ENCODE assay signal across 24 mouse cellular contexts in the genomic region with DNA sequence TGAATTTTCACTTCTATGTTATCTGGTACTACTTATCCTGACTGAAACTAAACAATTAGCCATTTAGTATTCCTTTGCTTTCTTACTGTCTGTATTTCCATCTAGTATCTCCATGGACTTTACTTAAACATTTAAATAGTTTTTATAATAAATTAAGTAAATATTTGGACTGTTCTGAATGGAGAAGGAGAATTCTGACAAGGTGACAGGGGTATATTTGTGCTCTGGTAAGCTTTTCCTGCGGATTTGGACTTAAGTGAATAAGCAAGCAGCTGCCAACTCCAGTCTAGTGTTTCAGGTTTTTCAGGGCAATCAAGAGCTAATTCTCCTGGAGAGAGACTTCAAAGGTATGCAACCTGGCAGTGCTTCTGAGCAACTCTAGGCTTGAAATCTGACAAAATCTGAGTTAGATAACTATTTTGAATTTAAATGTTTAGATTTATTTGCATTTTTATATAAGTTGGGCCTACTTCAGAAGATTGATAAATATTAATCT.
DNase-seq lines count a peak whose midpoint lies in the region; ATAC-seq and TF ChIP-seq lines count a peak whose summit lies in the region.
"Had no signal": no experiment of that assay in that cellular context is flagged by ENCODE, and none has a peak within 500 bp of the region (broad histone marks: within the 10 kb centered on the region; RNA-seq: fewer than 3 reads in every experiment).

No protein-coding gene starts in this region.

- TF ChIP-seq POLR2A in brain, embryonic 14.5 days (IDR thresholded peaks at IDR 0.05; ENCODE audit: borderline replicate concordance, extremely low read depth, insufficient read depth, insufficient read length, poor library complexity, severe bottlenecking) = no peak

- no peaks in the 10 kb centered on the region for H3K4me1 ChIP-seq in lung, embryonic 16.5 days (replicated peaks; ENCODE audit: control insufficient read depth, insufficient read depth, low read length)
- H3K4me1 ChIP-seq in stomach, embryonic 15.5 days = no peaks in the 10 kb centered on the region
- no peaks in the 10 kb centered on the region for H3K4me1 ChIP-seq in neural tube, embryonic 15.5 days
- no peaks in the 10 kb centered on the region for H3K4me1 ChIP-seq in hindbrain, embryonic 12.5 days
- H3K4me1 ChIP-seq: forebrain, embryonic 15.5 days; kidney, embryonic 15.5 days; limb, embryonic 15.5 days; liver, embryonic 15.5 days; midbrain, embryonic 12.5 days; neural tube, embryonic 13.5 days had no signal

- H3K4me2 ChIP-seq in lung, embryonic 16.5 days (ENCODE audit: low read depth, low read length) = no peak overlapping the region
- H3K4me2 ChIP-seq in stomach, embryonic 15.5 days = no peak overlapping the region
- no peak overlapping the region for H3K4me2 ChIP-seq in neural tube, embryonic 15.5 days
- no peak overlapping the region for H3K4me2 ChIP-seq in hindbrain, embryonic 12.5 days (replicated peaks)
- H3K4me2 ChIP-seq: forebrain, embryonic 15.5 days; heart, embryonic 11.5 days; kidney, embryonic 15.5 days; limb, embryonic 15.5 days; liver, embryonic 15.5 days; midbrain, embryonic 12.5 days; neural tube, embryonic 13.5 days had no signal

- no peaks in the 10 kb centered on the region for H3K36me3 ChIP-seq in lung, embryonic 16.5 days (ENCODE audit: control insufficient read depth, insufficient read depth, low read length)
- no peaks in the 10 kb centered on the region for H3K36me3 ChIP-seq in stomach, embryonic 15.5 days
- no peaks in the 10 kb centered on the region for H3K36me3 ChIP-seq in neural tube, embryonic 15.5 days
- H3K36me3 ChIP-seq in hindbrain, embryonic 12.5 days = no peaks in the 10 kb centered on the region
- H3K36me3 ChIP-seq: forebrain, embryonic 15.5 days; kidney, embryonic 15.5 days; limb, embryonic 15.5 days; liver, embryonic 15.5 days; midbrain, embryonic 12.5 days; neural tube, embryonic 13.5 days had no signal

- no peak overlapping the region for H3K27ac ChIP-seq in lung, embryonic 16.5 days (ENCODE audit: low read length)
- H3K27ac ChIP-seq in stomach, embryonic 15.5 days = no peak overlapping the region
- no peak overlapping the region for H3K27ac ChIP-seq in neural tube, embryonic 15.5 days (replicated peaks)
- no peak overlapping the region for H3K27ac ChIP-seq in hindbrain, embryonic 12.5 days
- H3K27ac ChIP-seq: forebrain, embryonic 15.5 days; gastrocnemius, adult 2 months; kidney, embryonic 15.5 days; limb, embryonic 15.5 days; liver, embryonic 15.5 days; midbrain, embryonic 12.5 days; neural tube, embryonic 13.5 days had no signal

- no peak overlapping the region for H3K9ac ChIP-seq in lung, embryonic 16.5 days (ENCODE audit: low read length)
- H3K9ac ChIP-seq in stomach, embryonic 15.5 days = no peak overlapping the region
- H3K9ac ChIP-seq in neural tube, embryonic 15.5 days (replicated peaks) = no peak overlapping the region
- H3K9ac ChIP-seq in hindbrain, embryonic 12.5 days = no peak overlapping the region
- H3K9ac ChIP-seq: forebrain, embryonic 15.5 days; kidney, embryonic 15.5 days; limb, embryonic 15.5 days; liver, embryonic 15.5 days; midbrain, embryonic 12.5 days; neural tube, embryonic 13.5 days had no signal

- peak; percentile 1 for DNase-seq in embryo, embryonic 10.5 days (ENCODE audit: low spot score)
- DNase-seq in embryo, embryonic 11 days = no peak
- peak; percentile 8 for DNase-seq in brain, embryonic 14.5 days (ENCODE audit: low read depth)
- DNase-seq in yolk sac, embryonic 10.5 days (ENCODE audit: low spot score) = no peak
- DNase-seq: adrenal gland, adult 8-10 months; cerebellum, adult 11 months; cerebellum, postnatal 14 days; gastrocnemius, adult 2 months; heart, postnatal 10 days; layer of hippocampus, postnatal 36 days; thymus, adult 2 months had no signal

- TF ChIP-seq CTCF in brain, embryonic 14.5 days (IDR thresholded peaks at IDR 0.05; ENCODE audit: borderline replicate concordance, extremely low read depth, insufficient read depth, insufficient read length) = no peak

- no peaks in the 10 kb centered on the region for H3K27me3 ChIP-seq in lung, embryonic 16.5 days (ENCODE audit: control insufficient read depth, insufficient read depth, low read depth, low read length)
- no peaks in the 10 kb centered on the region for H3K27me3 ChIP-seq in stomach, embryonic 15.5 days (replicated peaks)
- H3K27me3 ChIP-seq in neural tube, embryonic 15.5 days (replicated peaks) = no peaks in the 10 kb centered on the region
- no peaks in the 10 kb centered on the region for H3K27me3 ChIP-seq in hindbrain, embryonic 12.5 days
- H3K27me3 ChIP-seq: forebrain, embryonic 15.5 days; kidney, embryonic 15.5 days; limb, embryonic 15.5 days; liver, embryonic 15.5 days; midbrain, embryonic 12.5 days; neural tube, embryonic 13.5 days had no signal

- H3K9me3 ChIP-seq in lung, embryonic 16.5 days (ENCODE audit: control insufficient read depth, low read length) = no peaks in the 10 kb centered on the region
- no peaks in the 10 kb centered on the region for H3K9me3 ChIP-seq in stomach, embryonic 15.5 days
- no peaks in the 10 kb centered on the region for H3K9me3 ChIP-seq in neural tube, embryonic 15.5 days (replicated peaks)
- H3K9me3 ChIP-seq in hindbrain, embryonic 12.5 days (replicated peaks) = no peaks in the 10 kb centered on the region
- H3K9me3 ChIP-seq: forebrain, embryonic 15.5 days; kidney, embryonic 15.5 days; limb, embryonic 15.5 days; liver, embryonic 15.5 days; midbrain, embryonic 12.5 days; neural tube, embryonic 13.5 days had no signal

- WGBS in lung, embryonic 16.5 days = 8% methylated on average over 1 of the region's 1 CpGs
- 15% methylated on average over 1 of the region's 1 CpGs for WGBS in stomach, embryonic 15.5 days
- WGBS in neural tube, embryonic 15.5 days = 56% methylated on average over 1 of the region's 1 CpGs
- 57% methylated on average over 1 of the region's 1 CpGs for WGBS in hindbrain, embryonic 12.5 days

- ATAC-seq in lung, embryonic 16.5 days (ENCODE audit: low read depth) = peak; percentile 84
- ATAC-seq in stomach, embryonic 15.5 days (ENCODE audit: insufficient read depth, low FRiP score, low read depth) = peak; percentile 82
- no peak for ATAC-seq in neural tube, embryonic 15.5 days (ENCODE audit: low FRiP score)
- ATAC-seq in hindbrain, embryonic 12.5 days (ENCODE audit: low FRiP score) = no peak
- ATAC-seq: forebrain, embryonic 15.5 days; inflammation-experienced regulatory T-cells, adult 6 months had no signal

- no peak overlapping the region for H3K4me3 ChIP-seq in lung, embryonic 16.5 days (ENCODE audit: low read length)
- H3K4me3 ChIP-seq in stomach, embryonic 15.5 days (replicated peaks) = no peak overlapping the region
- H3K4me3 ChIP-seq in neural tube, embryonic 15.5 days (replicated peaks) = no peak overlapping the region
- H3K4me3 ChIP-seq in hindbrain, embryonic 12.5 days = no peak overlapping the region
- H3K4me3 ChIP-seq: erythroblast, embryonic 14.5 days; forebrain, embryonic 15.5 days; gastrocnemius, adult 2 months; kidney, embryonic 15.5 days; limb, embryonic 15.5 days; liver, embryonic 15.5 days; midbrain, embryonic 12.5 days; neural tube, embryonic 13.5 days had no signal

Comparison
In these comparisons a context has a peak if more than half of its experiments do, and no peak if none do; other contexts are left out.
1. DNase-seq: peak in embryo, embryonic 10.5 days (single experiment) and brain, embryonic 14.5 days (single experiment); none in embryo, embryonic 11 days (single experiment) and yolk sac, embryonic 10.5 days (single experiment).
2. ATAC-seq: peak in lung, embryonic 16.5 days (single experiment) and stomach, embryonic 15.5 days (single experiment); none in neural tube, embryonic 15.5 days (single experiment) and hindbrain, embryonic 12.5 days (single experiment).